Mouse (Mus musculus) heart, postnatal 0 days (tissue): ENCODE results near the gene Ralgapa1. TPM values are rescaled to one million over a fixed set of nuclear protein-coding genes. Genes with fewer than 3 reads are reported as not detected.

ENCODE experiments used
- ATAC-seq: fragments of 200-750 bp; cut with Nextera tagmentation; 2 replicates; pipeline ENCODE4 v1.8.0; 2017; ENCODE audit warnings: low read depth, moderate number of reproducible peaks, moderate library complexity; ENCODE audit not compliant: insufficient read depth
- DNase-seq: peaks from one replicate; pipeline ENCODE4 v3.0.0-alpha.2; 2016; ENCODE audit warnings: low spot score
- H3K27ac ChIP-seq: fragments of 300-500 bp; sonication (generic); 2 replicates; pipeline ENCODE4 v1.5.1; 2014; ENCODE audit warnings: low read depth, mild to moderate bottlenecking
- H3K27me3 ChIP-seq: fragments of 300-500 bp; sonication (generic); 2 replicates; pipeline ENCODE4 v1.6.1; 2014; ENCODE audit warnings: low read length, mixed read lengths; ENCODE audit not compliant: control insufficient read depth, insufficient read depth
- H3K36me3 ChIP-seq: fragments of 300-500 bp; sonication (generic); replicated peaks from 2 replicates; pipeline ENCODE4 v1.6.1; 2014; ENCODE audit warnings: low read length, mixed read lengths; ENCODE audit not compliant: control insufficient read depth, insufficient read depth
- H3K4me1 ChIP-seq: fragments of 300-500 bp; sonication (generic); 2 replicates; pipeline ENCODE4 v1.6.1; 2014; ENCODE audit warnings: antibody characterized with exemption; ENCODE audit not compliant: control insufficient read depth, insufficient read depth
- H3K4me2 ChIP-seq: fragments of 300-500 bp; sonication (generic); 2 replicates; pipeline ENCODE4 v1.6.1; 2014; ENCODE audit warnings: low read depth, mild to moderate bottlenecking, low read length, moderate library complexity
- H3K4me3 ChIP-seq: fragments of 300-500 bp; sonication (generic); 2 replicates; pipeline ENCODE4 v1.5.1; 2014; ENCODE audit warnings: low read depth, low read length
- H3K9ac ChIP-seq: fragments of 300-500 bp; sonication (generic); replicated peaks from 2 replicates; pipeline ENCODE4 v1.6.1; 2014; ENCODE audit warnings: low read depth, low read length, mixed read lengths
- H3K9me3 ChIP-seq: fragments of 300-500 bp; sonication (generic); replicated peaks from 2 replicates; pipeline ENCODE4 v1.6.1; 2016; ENCODE audit warnings: low read length; ENCODE audit not compliant: control insufficient read depth
- CTCF ChIP-seq: IDR thresholded peaks from 2 replicates; pipeline ENCODE4 v1.5.1; 2016; ENCODE audit warnings: antibody characterized with exemption, control low read depth, low read depth
- EP300 ChIP-seq: IDR thresholded peaks from 2 replicates; pipeline ENCODE4 v1.6.1; 2016; ENCODE audit warnings: antibody characterized with exemption, low read depth
- WGBS: fragments of 180-500 bp; shearing (Covaris S2); extraction: QIAGEN DNeasy Blood & Tissue Kit; methylation state at CpG from one replicate; pipeline ENCODE4 v1.1.7; 2014; 5-methylcytosine and 5-hydroxymethylcytosine counted together
- polyA plus RNA-seq: library from polyadenylated mRNA; unstranded; fragments of >200 nt; fragmentation: Nextera tagmentation; extraction: Ambion mirVana; gene quantifications from 2 replicates; pipeline ENCODE4 v1.2.1, GENCODE M21; 2015
- total RNA-seq: library from RNA; depleted of rRNA; stranded (reverse); fragments of >200 nt; gene quantifications from 2 replicates; pipeline ENCODE4 v1.2.3, GENCODE M21; 2014; ENCODE audit warnings: low replicate concordance

Ralgapa1 gene
- total and polyA plus RNA-seq, 2 experiments from 2014 or later: 12.4 to 53.1 TPM

DNA sequence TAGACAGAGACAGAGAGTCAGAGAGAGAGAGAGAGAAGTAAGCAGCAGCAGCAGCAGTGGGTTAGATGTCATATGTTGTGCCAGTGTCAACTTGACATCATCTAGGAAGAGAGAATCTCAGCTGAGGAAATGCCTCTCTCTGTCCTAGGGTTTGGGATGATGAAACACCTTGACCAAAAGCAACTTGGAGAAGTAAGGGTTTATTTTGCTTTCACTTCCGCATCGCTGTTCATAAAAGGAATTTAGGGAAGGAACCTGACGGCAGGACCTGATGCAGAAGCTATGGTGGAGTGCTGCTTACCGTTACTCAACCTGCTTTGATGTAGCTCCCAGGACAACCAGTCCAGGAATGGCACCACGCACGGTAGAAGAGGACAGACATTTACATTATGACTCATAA, 3.1 kb upstream of the Ralgapa1 start:
- no peak overlapping the region for H3K4me2 ChIP-seq
- H3K36me3 ChIP-seq: no peaks in the 10 kb centered on the region
- no peaks in the 10 kb centered on the region for H3K27me3 ChIP-seq
- no peaks in the 10 kb centered on the region for H3K9me3 ChIP-seq
- 85% methylated on average over 6 of the region's 6 CpGs for WGBS
- H3K4me3 ChIP-seq: no peak overlapping the region
- ATAC-seq: no peak
- H3K9ac ChIP-seq: no peak overlapping the region
- no peak overlapping the region for H3K27ac ChIP-seq
- no peak for TF ChIP-seq CTCF
- TF ChIP-seq EP300: no peak
- H3K4me1 ChIP-seq: no peaks in the 10 kb centered on the region
- DNase-seq: no peak

DNA sequence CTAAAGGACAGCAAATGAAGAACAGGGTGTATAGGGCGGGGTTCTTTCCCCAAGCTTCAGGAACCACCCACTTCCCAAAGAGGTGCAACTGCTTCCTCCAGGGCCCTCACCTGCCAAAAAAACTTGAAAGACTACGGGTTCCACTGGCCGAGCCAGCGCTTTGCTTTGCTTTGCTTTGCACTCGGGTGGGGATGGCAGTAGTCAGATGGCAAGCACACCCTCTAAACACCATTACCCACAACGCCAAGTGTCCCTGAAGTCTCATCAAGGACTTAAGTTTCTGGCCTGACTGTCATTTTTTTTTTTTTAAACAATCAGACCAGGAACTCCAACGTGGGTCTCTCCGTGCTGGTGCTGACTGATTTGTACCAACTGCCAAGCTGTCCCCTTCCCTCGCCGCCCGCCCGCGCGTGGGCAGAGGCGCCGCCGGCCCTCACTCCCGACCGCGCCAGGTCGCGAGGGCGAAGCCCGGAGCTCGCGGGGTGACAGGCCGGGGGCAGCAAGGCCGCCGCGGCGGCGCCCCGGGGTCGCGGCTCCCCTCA, 777 bp downstream of the Ralgapa1 start:
- H3K27me3 ChIP-seq: no peaks in the 10 kb centered on the region
- H3K4me3 ChIP-seq: peak overlapping the region; percentile 94
- H3K4me2 ChIP-seq: peak overlapping the region; percentile 68
- WGBS: 2% methylated on average over 29 of the region's 35 CpGs
- H3K9me3 ChIP-seq: no peaks in the 10 kb centered on the region
- H3K4me1 ChIP-seq: peaks cover 5% of the 10 kb centered on the region; the same call in 1 of the 2 replicates
- H3K27ac ChIP-seq: peak overlapping the region; percentile 98
- H3K9ac ChIP-seq: peak overlapping the region; percentile 95
- TF ChIP-seq CTCF (no peak), EP300 (no peak)
- H3K36me3 ChIP-seq: no peaks in the 10 kb centered on the region
- DNase-seq (peak; percentile 24), ATAC-seq (peak; percentile 49)

DNA sequence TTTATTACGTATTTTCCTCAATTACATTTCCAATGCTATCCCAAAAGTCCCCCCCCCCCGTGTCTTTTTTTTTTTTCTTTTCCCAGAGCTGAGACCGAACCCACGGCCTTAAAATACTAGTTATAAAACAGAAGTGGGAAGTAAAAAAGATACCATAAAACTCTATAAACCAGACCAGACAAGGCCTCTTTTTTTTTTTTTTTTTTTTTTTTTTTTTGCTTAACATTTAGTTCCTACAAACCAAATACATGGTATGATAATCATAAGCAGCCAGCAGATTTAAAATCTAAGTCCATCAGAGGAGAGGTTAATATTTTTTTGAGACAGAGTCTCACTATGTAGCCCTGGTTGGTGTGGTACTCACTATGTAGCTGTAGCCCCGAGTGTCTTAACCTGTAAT, 4.5 kb downstream of the Ralgapa1 start:
- Histone ChIP-seq H3K4me2 (no peak overlapping the region), H3K9me3 (no peaks in the 10 kb centered on the region), H3K4me3 (no peak overlapping the region), H3K36me3 (no peaks in the 10 kb centered on the region), H3K9ac (no peak overlapping the region), H3K27me3 (no peaks in the 10 kb centered on the region), H3K27ac (no peak overlapping the region), H3K4me1 (peaks cover 5% of the 10 kb centered on the region; the same call in 1 of the 2 replicates)
- DNase-seq (no peak), ATAC-seq (no peak)
- 92% methylated on average over 5 of the region's 5 CpGs for WGBS
- TF ChIP-seq EP300: no peak
- TF ChIP-seq CTCF: no peak

DNA sequence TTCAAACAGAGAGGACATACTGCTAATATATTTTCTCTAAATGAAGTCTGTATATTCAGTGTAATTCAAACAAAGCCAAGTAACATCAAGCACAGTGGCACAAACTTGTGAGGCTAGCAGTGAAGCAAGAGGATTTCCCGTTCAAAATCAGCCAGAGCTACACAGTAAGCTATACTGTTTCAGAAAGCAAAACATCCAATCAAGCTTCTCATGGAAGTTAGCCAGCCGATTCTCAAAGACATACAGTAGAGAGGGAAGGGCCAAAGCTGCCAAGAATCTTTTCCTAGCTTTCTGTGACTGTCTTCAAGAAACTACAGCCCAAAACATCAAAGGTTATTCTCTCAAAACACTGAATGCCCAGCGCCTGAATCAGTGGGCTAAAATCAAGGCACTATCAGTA, 15.9 kb downstream of the Ralgapa1 start:
- Histone ChIP-seq H3K9me3 (no peaks in the 10 kb centered on the region), H3K4me3 (no peak overlapping the region), H3K36me3 (no peaks in the 10 kb centered on the region), H3K27me3 (no peaks in the 10 kb centered on the region), H3K4me2 (no peak overlapping the region), H3K27ac (0 out of 2 replicates have a peak overlapping the region, but pooled peaks have one; percentile 19), H3K4me1 (no peaks in the 10 kb centered on the region), H3K9ac (no peak overlapping the region)
- peak; percentile 10 for DNase-seq
- no peak for ATAC-seq
- 37% methylated on average over 3 of the region's 3 CpGs for WGBS
- TF ChIP-seq CTCF (no peak), EP300 (no peak)

DNA sequence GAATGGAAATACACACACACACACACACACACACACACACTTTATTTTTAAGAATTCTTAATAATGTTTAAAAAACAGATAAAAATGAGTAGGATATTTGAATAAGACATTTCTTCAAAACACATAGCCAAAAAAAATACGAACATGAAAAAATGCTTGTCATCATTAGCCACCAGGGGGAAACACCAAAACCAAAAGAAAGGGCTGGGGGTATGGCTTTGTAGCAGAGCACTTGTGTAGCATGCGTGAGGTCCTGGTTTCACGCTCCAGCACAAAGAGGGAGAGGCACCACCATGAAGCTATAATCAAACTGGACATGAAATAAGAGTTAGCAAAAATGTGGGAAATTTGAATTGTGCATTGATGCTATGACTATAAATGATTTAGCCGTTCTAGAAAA, 19.8 kb downstream of the Ralgapa1 start:
- no peak for ATAC-seq

DNA sequence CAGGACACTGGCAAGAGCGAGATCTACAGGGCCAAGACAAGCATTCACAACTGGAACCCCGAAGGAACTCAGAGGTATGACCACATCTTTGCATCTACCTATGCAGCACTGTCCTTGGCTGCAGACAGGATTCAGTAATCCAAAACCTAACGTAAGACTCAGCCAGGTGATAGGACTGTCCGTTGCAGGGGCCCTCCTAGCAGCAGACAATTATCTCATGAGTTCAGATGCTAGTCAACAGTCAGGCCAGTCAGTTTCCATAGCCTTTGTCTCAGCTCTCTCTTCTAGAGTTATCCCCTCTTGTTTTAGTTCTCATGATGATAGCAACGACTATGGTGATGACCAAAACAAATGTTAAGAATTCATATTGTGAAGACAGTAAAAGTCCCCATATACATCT, 20.8 kb downstream of the Ralgapa1 start:
- no peak for DNase-seq
- Histone ChIP-seq H3K27ac (no peak overlapping the region), H3K4me1 (no peaks in the 10 kb centered on the region), H3K4me2 (no peak overlapping the region), H3K9me3 (no peaks in the 10 kb centered on the region), H3K27me3 (no peaks in the 10 kb centered on the region), H3K36me3 (0 out of 2 replicates have a peak, but pooled peaks cover 3% of the 10 kb centered on the region), H3K4me3 (no peak overlapping the region), H3K9ac (no peak overlapping the region)
- TF ChIP-seq EP300 (no peak), CTCF (no peak)
- no peak for ATAC-seq
- 65% methylated on average over 5 of the region's 5 CpGs for WGBS

More for the DNA sequence above, 19.8 kb downstream of the Ralgapa1 start:
- TF ChIP-seq CTCF (0 out of 2 replicates have a peak, but pooled peaks have one; percentile 13), EP300 (no peak)
- DNase-seq: no peak
- H3K4me3 ChIP-seq: no peak overlapping the region
- H3K36me3 ChIP-seq: 0 out of 2 replicates have a peak, but pooled peaks cover 3% of the 10 kb centered on the region
- no peaks in the 10 kb centered on the region for H3K27me3 ChIP-seq
- no peaks in the 10 kb centered on the region for H3K4me1 ChIP-seq
- no peak overlapping the region for H3K9ac ChIP-seq
- H3K27ac ChIP-seq: no peak overlapping the region
- no peaks in the 10 kb centered on the region for H3K9me3 ChIP-seq
- WGBS: 87% methylated on average over 4 of the region's 4 CpGs
- H3K4me2 ChIP-seq: no peak overlapping the region
